Mouse (Mus musculus) macrophage (primary cell): ENCODE measurements around the gene Klhl36. TPM values are rescaled to one million over a fixed set of nuclear protein-coding genes. Genes with fewer than 3 reads are reported as not detected.

Experiments
- H3K27ac ChIP-seq: fragments of 350-480 bp; formaldehyde crosslinking; 2 replicates; pipeline ENCODE4 v1.9.0; 2021
- H3K36me3 ChIP-seq: fragments of 350-480 bp; formaldehyde crosslinking; 2 replicates; pipeline ENCODE4 v1.9.0; 2021; ENCODE audit errors: inconsistent target
- H3K4me3 ChIP-seq: fragments of 350-480 bp; formaldehyde crosslinking; 2 replicates; pipeline ENCODE4 v1.9.0; 2021; ENCODE audit errors: inconsistent target
- H3K79me2 ChIP-seq: fragments of 350-480 bp; formaldehyde crosslinking; 2 replicates; pipeline ENCODE4 v1.9.0; 2021; ENCODE audit errors: inconsistent target
- WGBS: methylation state at CpG from one replicate; pipeline ENCODE4 v1.1.7; 2026; ENCODE audit warnings: inconsistent platforms; ENCODE audit not compliant: missing documents; 5-methylcytosine and 5-hydroxymethylcytosine counted together
- polyA plus RNA-seq: library from polyadenylated mRNA; stranded (reverse); fragments of 250-400 nt; gene quantifications from 3 replicates; pipeline ENCODE4 v1.2.4, GENCODE M21; 2018; ENCODE audit warnings: inconsistent platforms

Gene Klhl36
- polyA plus RNA-seq, 1 experiment from 2014 or later = 2.8 TPM

GRCm38 (mm10) chr8:119881917-119882316, 19.9 kb downstream of the Klhl36 start:
- Histone ChIP-seq H3K4me3 (no peak overlapping the region), H3K79me2 (no peaks in the 10 kb centered on the region), H3K36me3 (no peaks in the 10 kb centered on the region), H3K27ac (no peak overlapping the region)
- WGBS = 94% methylated on average over 8 of the region's 8 CpGs

- no peaks in the 10 kb centered on the region for H3K36me3 ChIP-seq
- H3K4me3 ChIP-seq = no peak overlapping the region
- no peak overlapping the region for H3K27ac ChIP-seq
- WGBS = 99% methylated on average over 7 of the region's 7 CpGs
- H3K79me2 ChIP-seq = no peaks in the 10 kb centered on the region
Observed at GRCm38 (mm10) chr8:119883281-119883680, 21.2 kb downstream of the Klhl36 start.

- Histone ChIP-seq H3K79me2 (no peaks in the 10 kb centered on the region), H3K36me3 (no peaks in the 10 kb centered on the region), H3K4me3 (no peak overlapping the region), H3K27ac (no peak overlapping the region)
- WGBS = 55% methylated on average over 3 of the region's 3 CpGs
Observed at GRCm38 (mm10) chr8:119885612-119886011, 23.5 kb downstream of the Klhl36 start.

GRCm38 (mm10) chr8:119887130-119887529, 25.1 kb downstream of the Klhl36 start:
- WGBS = 91% methylated on average over 3 of the region's 3 CpGs
- no peaks in the 10 kb centered on the region for H3K79me2 ChIP-seq
- no peak overlapping the region for H3K4me3 ChIP-seq
- no peaks in the 10 kb centered on the region for H3K36me3 ChIP-seq
- H3K27ac ChIP-seq = no peak overlapping the region

DNA sequence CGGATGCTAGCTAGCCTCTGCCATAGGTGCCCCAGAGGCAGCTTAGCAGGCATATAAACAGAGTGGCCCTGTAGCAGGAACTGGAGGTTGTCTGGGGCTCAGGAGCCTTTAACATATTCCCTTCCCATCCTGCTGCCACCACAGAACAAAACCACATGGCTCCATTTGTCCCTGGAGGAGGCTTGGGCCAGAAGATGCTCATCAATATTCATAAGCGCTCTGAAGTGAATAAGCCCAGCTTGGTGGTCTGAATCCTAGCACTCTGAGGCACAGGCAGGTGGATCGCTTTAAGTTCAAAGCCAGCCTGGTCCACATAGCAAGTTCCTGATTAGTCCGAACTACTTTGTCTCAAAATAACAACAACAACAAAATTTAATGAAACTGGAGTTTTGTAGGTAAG, 25.9 kb downstream of the Klhl36 start:
- no peak overlapping the region for H3K27ac ChIP-seq
- no peak overlapping the region for H3K4me3 ChIP-seq
- H3K36me3 ChIP-seq = no peaks in the 10 kb centered on the region
- H3K79me2 ChIP-seq = no peaks in the 10 kb centered on the region
- WGBS = 89% methylated on average over 4 of the region's 4 CpGs

GRCm38 (mm10) chr8:119897069-119897468, 35.0 kb downstream of the Klhl36 start:
- no peak overlapping the region for H3K27ac ChIP-seq
- no peak overlapping the region for H3K4me3 ChIP-seq
- H3K36me3 ChIP-seq = no peaks in the 10 kb centered on the region
- H3K79me2 ChIP-seq = no peaks in the 10 kb centered on the region
- 94% methylated on average over 4 of the region's 4 CpGs for WGBS

DNA sequence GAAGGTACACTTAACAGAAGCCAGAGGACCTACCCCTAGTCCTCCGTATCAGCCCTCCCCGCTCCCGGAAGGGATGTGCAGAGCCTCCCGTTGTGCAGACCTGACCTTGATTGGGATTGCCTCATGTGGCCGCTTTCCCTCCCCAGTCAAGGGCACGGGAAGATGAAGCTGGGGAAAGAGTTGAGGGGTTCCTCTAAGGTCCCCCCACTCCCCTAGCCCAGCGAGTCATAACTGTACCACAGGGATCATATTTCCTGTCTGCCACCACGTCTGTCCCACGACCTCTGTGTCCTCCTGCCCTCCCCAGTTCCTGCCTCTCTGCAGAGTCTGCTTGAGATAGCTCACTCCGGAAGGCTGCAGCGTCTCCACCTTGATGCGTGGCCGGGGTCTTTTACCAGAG, 35.9 kb downstream of the Klhl36 start:
- H3K4me3 ChIP-seq = no peak overlapping the region
- H3K36me3 ChIP-seq = no peaks in the 10 kb centered on the region
- 21% methylated on average over 13 of the region's 13 CpGs for WGBS
- H3K27ac ChIP-seq = no peak overlapping the region
- no peaks in the 10 kb centered on the region for H3K79me2 ChIP-seq

GRCm38 (mm10) chr8:119901349-119901748, 39.3 kb downstream of the Klhl36 start:
- WGBS = 91% methylated on average over 3 of the region's 3 CpGs
- Histone ChIP-seq H3K36me3 (no peaks in the 10 kb centered on the region), H3K79me2 (no peaks in the 10 kb centered on the region), H3K4me3 (no peak overlapping the region), H3K27ac (no peak overlapping the region)

- Histone ChIP-seq H3K36me3 (no peaks in the 10 kb centered on the region), H3K79me2 (no peaks in the 10 kb centered on the region), H3K27ac (no peak overlapping the region), H3K4me3 (no peak overlapping the region)
- WGBS = 70% methylated on average over 8 of the region's 8 CpGs
Observed at GRCm38 (mm10) chr8:119901952-119902351, 39.9 kb downstream of the Klhl36 start.

GRCm38 (mm10) chr8:119904323-119904911, 42.4 kb downstream of the Klhl36 start:
- H3K36me3 ChIP-seq = no peaks in the 10 kb centered on the region
- no peak overlapping the region for H3K27ac ChIP-seq
- H3K79me2 ChIP-seq = no peaks in the 10 kb centered on the region
- no peak overlapping the region for H3K4me3 ChIP-seq
- WGBS = 87% methylated on average over 11 of the region's 12 CpGs

GRCm38 (mm10) chr8:119909944-119910546, 48.0 kb downstream of the Klhl36 start, which contains the start of gene Usp10:
Gene Usp10 (plus strand): TSS chr8:119910360.
- H3K79me2 ChIP-seq = peaks cover 39% of the 10 kb centered on the region
- no peaks in the 10 kb centered on the region for H3K36me3 ChIP-seq
- WGBS = 29% methylated on average over 13 of the region's 13 CpGs
- no peak within 1 kb of the TSS for H3K27ac ChIP-seq
- peak within 1 kb of the TSS; percentile 46 for H3K4me3 ChIP-seq

DNA sequence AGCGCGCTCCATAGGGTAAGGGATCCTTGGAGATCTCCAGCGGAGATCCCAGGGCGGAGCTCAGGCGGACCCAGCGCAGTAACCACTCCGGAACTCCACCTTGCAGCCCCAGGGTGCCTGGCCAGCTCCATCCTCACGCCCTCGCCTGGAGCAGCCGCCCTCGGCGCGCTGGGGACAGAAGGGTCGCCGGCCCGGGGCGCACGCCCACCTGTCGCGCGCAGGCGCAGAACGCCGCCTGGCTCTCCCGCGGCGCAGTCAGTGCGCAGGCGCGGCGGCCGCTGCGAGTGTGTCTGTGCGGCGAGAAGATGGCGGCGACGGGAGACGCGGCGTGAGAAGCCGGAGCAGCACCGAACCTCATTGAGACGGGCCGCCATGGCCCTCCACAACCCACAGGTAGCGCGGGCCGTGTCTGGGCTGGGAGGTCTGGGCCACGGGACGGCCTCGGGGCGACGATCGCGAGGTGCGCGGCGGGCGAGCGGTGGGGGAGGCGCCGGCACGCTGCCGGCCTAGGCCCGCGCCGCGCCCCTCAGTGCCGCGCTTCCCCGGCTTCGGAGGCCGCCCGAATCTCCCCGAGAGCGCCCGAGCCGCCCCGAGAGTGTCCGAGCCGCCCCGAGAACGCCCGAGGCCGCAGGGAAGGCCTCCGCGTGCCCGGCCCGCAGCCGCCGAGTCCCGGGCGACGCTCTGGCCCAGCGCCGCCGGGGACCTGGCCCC, 48.6 kb downstream of the Klhl36 start, which contains the start of gene Gm20388:
Gene Gm20388 (plus strand): TSS at position 295 of the 711 bp plus-strand sequence.
- Histone ChIP-seq H3K79me2 (peaks cover 45% of the 10 kb centered on the region), H3K4me3 (peak within 1 kb of the TSS; percentile 46), H3K36me3 (no peaks in the 10 kb centered on the region), H3K27ac (no peak within 1 kb of the TSS)
- WGBS = under 1% methylated on average over 95 of the region's 97 CpGs

DNA sequence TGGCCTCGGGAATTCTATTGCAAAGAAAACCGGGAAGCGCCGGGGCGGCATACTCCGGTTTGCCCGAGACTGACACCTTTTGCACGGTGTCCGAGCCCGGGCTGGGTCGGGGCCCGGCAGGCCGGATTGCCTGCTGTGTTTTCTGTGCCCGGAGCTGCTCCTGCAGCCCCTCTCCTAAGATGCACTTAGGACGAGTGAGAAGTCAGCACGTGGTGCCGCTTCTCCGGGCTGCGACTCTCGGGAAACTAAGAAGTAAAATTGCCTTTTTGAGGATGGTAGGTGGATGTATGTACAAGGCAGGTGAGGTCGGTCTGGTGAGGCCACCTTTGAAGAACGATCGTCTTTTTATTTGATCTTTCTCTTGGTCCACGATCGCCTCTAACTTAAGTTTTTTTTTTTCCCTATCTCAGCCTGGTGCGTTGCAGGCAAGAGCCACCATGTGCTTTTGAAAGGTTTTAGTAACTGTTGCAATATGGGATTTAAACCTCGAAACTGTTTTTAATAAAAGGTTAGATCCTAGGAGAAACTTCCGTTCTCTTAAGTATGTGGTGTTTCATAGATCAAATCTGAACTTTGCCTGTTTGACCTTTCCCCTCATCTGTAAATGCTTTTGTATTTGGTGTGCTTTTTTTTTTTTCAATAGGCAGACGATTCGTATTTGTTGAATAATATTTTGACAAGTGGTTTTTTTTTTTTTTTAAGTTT, 49.3 kb downstream of the Klhl36 start:
- Histone ChIP-seq H3K27ac (no peak overlapping the region), H3K79me2 (peaks cover 52% of the 10 kb centered on the region), H3K36me3 (no peaks in the 10 kb centered on the region), H3K4me3 (peak overlapping the region; percentile 30)
- 4% methylated on average over 30 of the region's 30 CpGs for WGBS

DNA sequence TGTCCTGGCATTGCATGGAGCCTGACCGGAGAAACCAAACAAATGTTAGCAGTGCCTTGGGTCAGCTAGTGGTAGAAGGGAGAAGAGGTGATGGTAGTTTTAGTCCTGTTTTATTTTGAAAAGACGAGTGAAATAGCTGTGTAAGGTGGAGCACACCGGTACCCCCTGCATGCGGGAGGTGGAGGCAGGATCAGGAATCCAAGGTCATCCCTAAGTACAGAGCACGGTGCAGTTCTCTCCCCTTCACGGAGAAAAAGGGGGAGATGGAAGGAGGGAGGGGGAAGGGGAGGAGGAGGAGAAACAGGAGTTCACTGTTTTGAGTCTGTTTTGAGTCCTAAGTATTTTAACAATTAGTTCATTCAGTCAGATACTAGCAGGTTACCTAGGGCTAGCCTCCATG, 50.6 kb downstream of the Klhl36 start:
- no peak overlapping the region for H3K27ac ChIP-seq
- 81% methylated on average over 6 of the region's 6 CpGs for WGBS
- H3K36me3 ChIP-seq = no peaks in the 10 kb centered on the region
- peaks cover 65% of the 10 kb centered on the region for H3K79me2 ChIP-seq
- no peak overlapping the region for H3K4me3 ChIP-seq

GRCm38 (mm10) chr8:119913181-119913580, 51.1 kb downstream of the Klhl36 start:
- Histone ChIP-seq H3K4me3 (no peak overlapping the region), H3K79me2 (peaks cover 70% of the 10 kb centered on the region), H3K36me3 (no peaks in the 10 kb centered on the region), H3K27ac (no peak overlapping the region)
- WGBS = 87% methylated on average over 3 of the region's 3 CpGs
